Mouse (Mus musculus) R1 (cell line): Measurements from ENCODE around the gene Zfp292.
A peak's percentile ranks its signal among the peaks of the same experiment; 100 is the strongest.

Experiments used
- DNase-seq: peaks from one replicate; pipeline ENCODE4 v3.0.0-alpha.2; 2018; ENCODE audit warnings: low read depth, low spot score

The Zfp292 gene

GRCm38 (mm10) chr4:34882291-34882769, 430 bp downstream of the Zfp292 start:
- peak; percentile 83 for DNase-seq

DNA sequence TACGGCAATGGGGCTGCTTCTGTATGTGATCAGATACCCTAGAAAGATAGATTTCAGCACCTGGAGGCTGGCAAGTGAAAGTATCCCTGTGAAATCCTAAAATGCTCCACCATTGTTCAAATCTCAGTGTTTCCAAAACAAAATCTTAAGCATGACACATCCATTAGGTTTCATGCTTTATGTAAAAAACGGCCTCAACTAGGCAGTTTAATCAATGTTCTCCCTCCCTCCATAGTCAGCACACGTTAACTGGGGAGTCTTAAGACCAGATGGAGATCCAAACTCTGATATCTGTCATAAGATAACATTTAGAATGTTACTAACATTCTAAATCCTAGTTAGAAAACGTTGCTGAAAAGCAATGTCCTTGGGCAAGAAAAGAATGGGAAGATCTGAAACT, 909 bp downstream of the Zfp292 start:
- peak; percentile 47 for DNase-seq

DNA sequence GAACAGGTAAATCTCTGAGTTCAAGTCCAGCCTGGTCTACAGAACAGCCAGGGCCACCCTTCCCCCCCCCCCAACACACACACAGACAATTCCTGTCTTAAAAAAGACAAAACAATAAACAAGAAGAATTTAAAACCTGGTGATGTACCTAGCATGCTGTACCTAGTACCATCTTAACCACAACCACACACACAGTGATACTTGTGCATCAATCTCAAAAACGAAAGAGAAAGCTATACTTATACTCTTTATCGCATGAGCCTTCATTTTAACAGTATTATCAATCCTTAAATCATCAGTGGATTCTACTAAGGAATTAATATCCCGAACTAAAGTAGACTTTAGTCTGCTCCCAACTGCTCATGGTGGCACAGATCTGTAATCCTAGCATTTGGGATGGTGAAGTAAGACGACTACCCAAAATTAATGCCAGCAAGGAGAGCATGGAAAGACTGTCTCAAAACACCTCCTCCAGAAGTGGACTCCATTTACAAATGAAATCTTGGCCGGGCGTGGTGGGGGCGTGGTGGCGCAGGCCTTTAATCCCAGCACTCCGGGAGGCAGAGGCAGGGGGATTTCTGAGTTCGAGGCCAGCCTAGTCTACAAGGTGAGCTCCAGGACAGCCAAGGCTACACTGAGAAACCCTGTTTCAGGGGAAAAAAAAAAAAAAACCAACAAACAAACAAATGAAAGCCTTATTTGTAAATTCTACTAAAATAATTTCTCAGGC, 1.7 kb downstream of the Zfp292 start:
- peak; percentile 71 for DNase-seq

DNA sequence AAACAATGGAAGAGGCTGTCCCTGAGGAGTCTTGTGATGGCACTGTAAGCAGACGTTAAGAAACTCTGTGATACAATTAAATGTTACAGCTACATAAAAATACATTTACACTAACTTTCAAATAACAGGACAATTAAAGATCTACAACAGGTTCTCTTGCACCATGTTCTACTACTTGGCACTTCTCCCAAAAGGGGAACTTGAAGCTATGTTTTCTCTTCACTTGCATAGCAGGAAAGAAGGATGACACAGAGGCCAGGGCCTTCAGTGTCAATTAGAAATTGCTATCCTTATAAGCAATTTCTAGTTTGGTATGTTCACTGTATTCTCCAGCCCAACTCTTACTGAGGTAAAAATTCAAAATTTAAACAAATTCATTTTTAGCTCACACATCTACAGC, 8.5 kb downstream of the Zfp292 start:
- no peak for DNase-seq

DNA sequence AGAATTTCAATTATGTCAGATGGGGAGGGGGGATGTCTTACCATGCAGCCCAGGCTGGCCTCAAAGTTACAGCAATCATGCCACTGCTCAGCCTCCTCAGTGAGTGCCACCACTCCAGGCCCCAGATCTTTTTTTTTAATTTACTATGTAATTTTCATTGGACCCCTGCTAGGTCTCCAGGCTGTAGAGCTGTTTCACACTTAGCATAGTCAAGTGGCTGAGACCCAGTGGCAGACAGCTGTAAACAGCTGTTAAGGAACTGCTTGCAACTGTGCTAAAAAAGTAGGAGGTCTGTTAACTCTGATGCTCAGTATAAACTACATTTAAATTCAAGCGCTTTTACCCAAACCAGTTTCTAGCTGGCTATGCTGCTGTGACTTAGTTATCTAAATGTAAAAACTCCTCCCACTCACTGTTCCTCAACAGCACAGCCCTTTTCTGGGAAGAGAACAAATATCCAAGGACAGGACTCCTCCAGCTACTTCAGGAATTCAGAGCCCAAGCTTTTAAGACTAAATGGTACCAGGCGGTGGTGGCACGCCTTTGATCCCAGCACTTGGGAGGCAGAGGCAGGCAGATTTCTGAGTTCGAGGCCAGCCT, 9.8 kb downstream of the Zfp292 start:
- DNase-seq, result peak; percentile 82

DNA sequence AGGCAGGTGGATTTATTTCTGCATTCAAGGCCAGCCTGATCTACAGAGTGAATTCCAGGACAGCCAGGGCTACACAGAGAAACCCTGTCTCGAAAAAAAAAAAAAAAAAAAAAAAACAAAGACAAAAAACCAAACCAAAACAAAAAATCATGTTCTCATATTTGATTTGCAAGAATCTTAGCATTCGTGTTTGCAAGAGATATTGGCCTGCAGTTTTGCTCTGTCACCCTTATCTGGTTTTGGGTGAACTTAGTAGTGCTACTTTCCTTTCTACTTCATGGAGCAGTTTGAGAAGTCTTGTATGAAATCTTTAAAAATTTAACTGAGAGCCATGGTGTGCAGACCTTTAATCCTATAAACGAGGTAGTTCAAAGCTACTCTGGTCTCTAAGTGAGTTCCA, 12.9 kb downstream of the Zfp292 start:
- DNase-seq, result no peak

DNA sequence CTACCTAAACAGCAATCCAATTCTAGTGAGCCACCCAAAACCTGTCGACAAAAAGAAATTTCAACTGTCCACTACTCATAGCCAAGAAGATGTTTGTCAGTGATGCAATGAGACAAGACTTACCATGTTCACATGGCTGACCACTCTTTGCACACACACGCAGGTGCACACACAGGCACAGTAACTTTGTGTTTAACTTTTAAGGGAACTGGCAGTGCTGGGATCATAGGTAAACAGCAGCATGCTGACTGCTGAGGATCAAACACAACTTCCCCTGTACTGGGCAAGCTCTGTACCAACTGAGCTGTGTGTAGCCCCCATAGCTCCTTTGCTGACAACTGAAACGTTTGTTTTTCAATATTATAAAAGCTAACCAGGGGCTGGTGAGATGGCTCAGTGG, 21.3 kb downstream of the Zfp292 start:
- no peak for DNase-seq

DNA sequence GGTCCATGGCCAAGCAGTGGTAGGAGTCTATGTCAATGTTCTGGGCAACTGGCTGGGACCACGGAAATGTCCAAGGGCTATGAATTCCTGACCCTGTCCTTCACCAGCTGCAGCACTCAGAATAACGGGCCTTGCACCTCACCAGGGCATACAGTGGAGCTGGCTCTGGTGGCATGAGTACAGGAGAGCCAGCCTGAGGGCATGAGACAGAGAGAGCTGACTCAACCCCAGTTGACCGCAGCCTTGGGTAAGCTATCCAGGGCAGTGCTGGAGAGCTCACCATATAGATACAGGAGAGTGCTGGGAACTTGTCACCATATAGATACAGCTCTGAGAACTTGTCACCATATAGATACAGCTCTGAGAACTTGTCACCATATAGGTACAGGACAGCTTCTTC, 23.3 kb downstream of the Zfp292 start:
- DNase-seq, result no peak

GRCm38 (mm10) chr4:34858903-34859302, 23.9 kb downstream of the Zfp292 start:
- no peak for DNase-seq

DNA sequence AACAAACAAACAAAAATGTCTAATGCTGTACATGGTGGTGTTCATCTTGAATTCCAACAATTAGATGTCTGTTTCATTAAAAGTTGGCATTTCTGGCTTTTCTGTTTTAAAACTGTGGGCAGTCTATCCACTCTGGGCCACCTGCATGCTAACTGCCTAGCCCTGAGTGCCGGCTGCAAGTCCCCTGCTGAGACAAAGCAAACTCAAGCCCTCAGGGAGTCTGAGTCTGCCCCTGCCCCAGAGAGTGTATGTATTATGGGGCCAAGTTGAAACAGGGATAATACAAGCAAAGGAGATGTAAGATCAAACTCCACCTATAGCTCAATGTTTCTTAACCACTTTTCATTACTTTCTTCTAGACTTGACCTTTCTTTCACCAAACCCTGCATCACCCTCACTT, 26.8 kb downstream of the Zfp292 start:
- peak; percentile 55 for DNase-seq

- no peak for DNase-seq
Observed at GRCm38 (mm10) chr4:34852051-34852450, 30.7 kb downstream of the Zfp292 start.

DNA sequence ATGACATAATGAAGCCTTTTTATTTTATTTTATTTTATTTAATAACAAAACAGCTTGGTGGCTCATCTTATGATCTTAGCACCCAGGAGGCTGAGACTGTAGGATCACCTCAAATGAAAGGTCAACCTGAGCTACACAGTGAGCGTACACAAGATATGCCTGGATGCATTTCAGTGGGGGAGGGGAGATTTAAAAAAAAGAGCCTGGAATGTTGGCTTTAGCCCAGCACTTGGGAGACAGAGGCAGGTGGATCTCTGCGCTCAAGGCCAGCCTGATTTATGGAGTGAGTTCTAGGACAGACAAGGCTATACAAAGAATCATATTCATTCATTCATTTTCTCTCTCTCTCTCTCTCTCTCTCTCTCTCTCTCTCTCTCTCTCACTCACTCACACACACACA, 32.6 kb downstream of the Zfp292 start:
- DNase-seq, result peak; percentile 79

DNA sequence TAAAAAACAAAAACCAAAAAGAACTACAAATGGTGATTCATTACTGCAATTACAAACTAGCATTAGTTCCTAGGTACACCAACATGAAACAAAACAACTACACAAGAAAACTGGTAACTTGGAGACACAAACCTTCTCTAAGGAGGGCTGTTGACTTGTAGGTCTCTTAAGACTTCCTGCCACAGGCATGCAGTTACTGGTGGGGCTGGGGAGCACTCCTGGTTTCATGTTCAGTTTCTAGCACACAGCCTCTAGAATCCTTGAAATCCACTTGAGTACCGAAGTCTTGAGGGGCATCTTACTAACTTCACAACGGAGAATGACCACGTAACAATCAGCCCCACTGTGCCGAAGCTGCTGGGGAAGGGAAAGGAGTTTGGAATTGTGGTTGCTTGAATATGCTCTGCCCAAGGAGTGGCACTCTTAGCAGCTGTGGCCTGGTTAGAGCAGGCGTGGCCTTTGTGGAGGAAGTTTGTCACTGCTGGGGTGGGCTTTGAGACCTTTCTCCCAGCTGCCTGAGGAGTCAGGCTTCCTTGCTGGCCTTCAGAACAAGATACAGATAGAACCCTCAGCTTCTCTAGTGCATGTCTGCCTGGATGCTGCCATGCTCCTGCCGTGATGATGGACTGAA, 35.0 kb downstream of the Zfp292 start:
- DNase-seq, result peak; percentile 42

GRCm38 (mm10) chr4:34843839-34844238, 38.9 kb downstream of the Zfp292 start:
- DNase-seq, result peak; percentile 49

DNA sequence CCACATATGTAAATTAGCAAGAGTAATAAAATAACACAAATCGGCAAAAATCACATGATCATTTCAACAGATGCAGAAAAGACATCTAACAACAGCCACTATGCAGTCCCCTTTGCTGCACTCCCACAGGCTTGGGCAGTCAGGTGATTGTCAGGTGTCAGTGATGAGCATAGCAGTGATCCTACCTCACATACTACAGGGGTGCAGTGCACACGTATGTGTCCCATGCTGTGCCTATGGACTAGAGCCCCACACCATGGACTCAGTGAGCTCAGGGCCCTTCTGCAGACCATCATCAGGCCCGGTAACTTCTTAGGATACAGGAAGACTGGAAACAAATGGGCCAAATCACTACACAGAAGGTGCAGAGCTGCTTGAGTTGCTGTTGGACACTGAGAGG, 39.9 kb downstream of the Zfp292 start:
- DNase-seq, result no peak

DNA sequence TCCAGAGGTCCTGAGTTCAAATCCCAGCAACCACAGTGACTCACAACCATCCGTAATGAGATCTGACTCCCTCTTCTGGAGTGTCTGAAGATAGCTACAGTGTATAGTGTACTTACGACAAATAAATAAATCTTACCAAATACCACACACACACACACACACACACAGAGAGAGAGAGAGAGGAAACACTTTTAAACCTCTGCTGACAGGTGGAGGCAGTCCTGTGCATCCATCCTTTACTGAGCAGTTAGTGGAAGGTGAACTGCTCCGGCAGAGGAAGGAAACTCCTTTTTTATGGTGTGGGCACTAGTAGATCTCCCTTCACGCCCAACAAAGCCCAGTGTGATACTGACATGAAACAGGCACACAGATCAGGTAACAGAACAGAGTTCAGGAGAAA, 51.3 kb downstream of the Zfp292 start:
- no peak for DNase-seq

- DNase-seq, result no peak
Observed at GRCm38 (mm10) chr4:34829456-34829855, 53.3 kb downstream of the Zfp292 start.

DNA sequence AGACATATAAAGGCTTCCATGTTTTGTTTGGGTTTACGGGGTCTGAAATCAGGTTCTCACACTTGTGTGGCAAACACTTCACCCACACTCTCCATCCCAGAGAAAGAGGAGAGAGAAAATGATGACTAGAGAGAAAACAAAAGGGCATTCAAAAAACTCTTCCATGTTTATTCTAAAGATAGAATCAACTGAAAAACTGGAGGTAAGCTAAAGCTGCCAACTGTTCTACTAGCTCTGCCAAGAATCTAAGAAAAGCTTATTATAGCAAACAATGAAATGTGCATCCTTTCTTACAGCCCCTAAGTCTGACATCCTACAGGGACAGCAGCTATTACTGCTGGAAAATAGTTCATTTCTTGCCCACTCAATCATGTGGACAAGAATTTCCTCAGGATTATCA, 58.9 kb downstream of the Zfp292 start:
- no peak for DNase-seq

- DNase-seq, result no peak
Observed at GRCm38 (mm10) chr4:34819904-34820303, 62.9 kb downstream of the Zfp292 start.

DNA sequence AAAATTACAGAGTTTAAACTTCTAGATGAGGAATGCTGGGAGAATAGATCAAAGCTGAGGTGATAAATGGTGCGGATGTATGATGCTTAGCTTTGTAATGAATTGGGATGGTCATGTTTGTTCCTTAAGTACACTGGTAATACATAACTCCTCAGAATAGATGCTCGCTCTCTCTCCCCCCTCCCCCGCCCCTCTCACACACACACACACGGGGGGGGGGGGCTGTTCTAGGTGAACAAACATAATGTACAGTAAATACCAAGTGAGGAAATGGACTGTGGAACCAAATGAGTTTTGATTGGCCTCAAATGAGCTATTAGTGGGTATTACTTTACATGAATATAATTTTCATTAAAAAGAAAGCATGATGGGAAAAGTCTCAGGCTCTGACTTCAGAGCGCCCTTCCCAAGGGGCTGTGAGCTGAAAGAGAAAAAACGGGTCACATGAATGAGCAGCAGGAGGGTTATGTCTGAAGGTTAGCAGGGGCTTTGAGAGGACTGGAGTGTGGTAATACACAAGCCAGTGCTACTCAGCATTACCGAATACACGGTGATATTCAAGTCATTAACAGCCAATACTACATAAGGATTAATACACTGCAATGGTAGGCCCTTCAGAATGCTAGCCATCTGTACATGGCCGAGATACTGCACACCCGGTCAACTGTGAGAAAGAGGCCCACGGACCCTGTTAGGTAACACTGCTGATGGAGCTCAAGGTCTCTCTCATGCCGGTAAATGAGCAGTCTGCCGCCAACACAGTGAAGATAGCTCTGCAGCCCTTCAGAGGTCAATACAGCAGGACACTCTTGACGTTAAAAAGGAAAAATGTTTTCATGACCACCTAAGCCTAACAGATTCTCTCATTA, 81.4 kb downstream of the Zfp292 start:
- DNase-seq, result no peak

GRCm38 (mm10) chr4:34798005-34798404, 84.8 kb downstream of the Zfp292 start:
- no peak for DNase-seq
